Mouse (Mus musculus): ENCODE measurements around the gene Tgif1.

- TF ChIP-seq CTCF (IDR thresholded peaks at IDR 0.05; ENCODE audit: borderline replicate concordance, extremely low read depth, insufficient read depth, insufficient read length): no peak
- no peak for TF ChIP-seq POLR2A (IDR thresholded peaks at IDR 0.05; ENCODE audit: borderline replicate concordance, extremely low read depth, insufficient read depth, insufficient read length, poor library complexity, severe bottlenecking)
Observed at GRCm38 (mm10) chr17:70864117-70864516, 10.8 kb upstream of the Tgif1 start.

Data from brain, embryonic 14.5 days (tissue).